Mouse (Mus musculus) adrenal gland, adult 18-20 months (tissue): ENCODE results near the gene Frmd4a. TPM values are rescaled to one million over a fixed set of nuclear protein-coding genes. Genes with fewer than 3 reads are reported as not detected.

Source experiments
- DNase-seq, 2 experiments: peaks; one replicate each; pipeline ENCODE4 v3.0.0; 2021 to 2022; ENCODE audit warnings: low spot score in 2 of 2
- long read RNA-seq, 2 experiments: library from polyadenylated mRNA; stranded (forward); transcript quantifications; one replicate each; pipeline ENCODE4 v2.0.0; 2021
- total RNA-seq, 2 experiments: library from RNA; stranded (reverse); gene quantifications; 1 replicate in 1 of 2; 2 replicates in 1 of 2; pipeline ENCODE4 v1.2.3; 2021

Frmd4a gene
- total RNA-seq = 10 to 100 TPM in 1 of 2 experiments, 1 to 10 TPM in 1; 8.7 to 13.2 TPM
- long read RNA-seq, experiment 1, full-length matches to known transcripts = 2 of 4 reads
- long read RNA-seq, experiment 1, partial matches to known transcripts = 1 of 4 reads
- long read RNA-seq, experiment 1, other reads (novel, unspliced or antisense) = 1 of 4 reads
- long read RNA-seq, experiment 2, partial matches to known transcripts = 2 of 3 reads
- long read RNA-seq, experiment 2, other reads (novel, unspliced or antisense) = 1 of 3 reads

- DNase-seq = no peak
These were observed at the start of gene Frmd4a for GRCm38 (mm10) chr2:4017528-4018288. Frmd4a (plus strand) TSS chr2:4017717.

DNA sequence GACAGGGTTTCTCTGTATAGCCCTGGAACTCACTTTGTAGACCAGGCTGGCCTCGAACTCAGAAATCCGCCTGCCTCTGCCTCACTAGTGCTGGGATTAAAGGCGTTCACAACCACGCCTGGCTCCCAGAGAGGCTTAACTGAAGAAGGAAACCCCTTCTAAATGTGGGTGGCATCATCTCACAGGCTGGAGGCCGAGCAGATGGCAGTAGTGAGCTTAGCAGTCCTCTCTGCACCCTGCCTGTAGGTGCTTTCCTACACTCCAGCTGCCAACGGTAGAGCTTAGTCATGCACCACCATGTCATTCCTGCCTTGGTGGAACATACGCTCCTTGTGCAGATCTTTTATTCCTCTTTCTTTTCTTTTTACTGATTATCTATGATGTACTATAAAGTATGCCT lies 28.6 kb upstream of the Frmd4a start:
- DNase-seq = no peak

GRCm38 (mm10) chr2:3990431-3990830 lies 27.1 kb upstream of the Frmd4a start:
- no peak for DNase-seq

DNA sequence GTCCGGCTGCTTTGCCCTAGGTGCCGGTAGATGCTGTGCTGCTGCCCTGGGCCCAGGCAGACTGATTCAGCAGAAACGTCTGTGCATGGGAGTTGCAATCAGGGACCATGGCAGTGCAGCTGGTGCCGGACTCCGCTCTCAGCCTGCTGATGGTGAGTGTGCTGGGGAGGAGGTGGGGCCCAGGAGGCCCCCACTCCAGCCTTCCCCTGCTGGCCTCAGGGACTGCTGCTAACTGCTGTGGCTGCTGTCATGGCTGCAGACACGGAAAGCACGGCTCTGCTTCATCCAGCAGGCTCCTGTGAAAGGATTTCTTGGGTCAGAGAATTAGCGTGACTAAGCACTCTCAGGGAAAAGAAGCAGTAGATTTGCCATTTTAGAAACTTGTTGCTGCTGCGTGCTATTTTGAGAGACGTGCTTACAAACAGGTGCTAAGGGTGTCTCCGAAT lies 937 bp downstream of the Frmd4a start:
- no peak for DNase-seq

GRCm38 (mm10) chr2:4018909-4019308 lies 1.4 kb downstream of the Frmd4a start:
- no peak for DNase-seq

DNA sequence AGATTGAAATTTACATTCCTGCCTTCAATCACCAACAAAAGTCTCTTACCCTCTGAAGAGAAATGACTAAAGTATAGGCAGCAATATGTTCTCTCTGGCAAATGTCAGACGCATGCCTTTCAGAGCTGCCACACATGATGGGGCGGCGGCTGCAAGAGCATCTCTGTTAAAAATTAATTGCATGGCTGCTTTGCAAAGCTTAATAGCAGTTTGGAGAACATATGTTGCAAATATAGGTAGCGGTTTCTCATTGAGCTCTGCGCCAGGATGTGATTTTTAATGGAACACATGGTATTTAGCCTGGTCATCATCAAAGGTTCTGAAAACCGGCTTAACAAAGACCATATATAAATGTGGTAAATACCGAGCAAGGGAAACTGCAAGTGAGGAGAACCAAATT lies 7.4 kb downstream of the Frmd4a start:
- no peak for DNase-seq

DNA sequence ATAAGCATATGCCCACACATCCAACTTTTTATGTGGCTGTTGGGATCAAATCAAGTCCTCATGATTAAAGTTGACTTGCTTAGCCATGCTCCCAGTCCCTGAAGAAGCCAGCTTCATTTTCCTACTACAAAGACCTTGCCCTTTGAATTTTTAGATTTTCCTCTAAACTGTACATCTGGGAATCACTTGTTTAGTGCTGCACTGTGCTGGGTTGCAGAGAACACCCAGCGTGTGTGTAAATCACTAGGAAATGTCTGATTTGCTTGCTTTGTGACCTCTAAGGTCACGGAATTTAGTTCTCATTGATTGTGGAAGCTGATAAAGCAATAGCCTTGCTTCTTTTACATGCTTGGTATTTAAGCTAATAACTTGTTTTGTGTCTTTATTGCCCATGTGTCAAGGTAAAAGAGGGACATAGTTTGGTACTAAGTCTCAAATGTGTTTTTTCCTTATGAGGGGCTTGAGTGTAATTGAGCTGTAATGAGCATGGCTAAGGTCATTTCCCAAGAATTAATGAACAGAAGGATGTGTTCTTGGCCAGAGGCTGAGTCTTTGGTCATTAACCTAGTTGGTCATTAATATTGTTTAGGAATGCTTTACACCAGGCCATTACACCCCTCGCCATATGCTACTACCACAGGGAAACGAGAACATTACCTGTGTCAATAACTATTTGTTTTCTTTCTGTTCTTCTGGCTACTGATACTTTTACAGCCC lies 11.7 kb downstream of the Frmd4a start:
- no peak for DNase-seq

- DNase-seq = no peak
These were observed 18.7 kb downstream of the Frmd4a start for GRCm38 (mm10) chr2:4036153-4036589.

GRCm38 (mm10) chr2:4036651-4037117 lies 19.2 kb downstream of the Frmd4a start:
- DNase-seq = no peak

DNA sequence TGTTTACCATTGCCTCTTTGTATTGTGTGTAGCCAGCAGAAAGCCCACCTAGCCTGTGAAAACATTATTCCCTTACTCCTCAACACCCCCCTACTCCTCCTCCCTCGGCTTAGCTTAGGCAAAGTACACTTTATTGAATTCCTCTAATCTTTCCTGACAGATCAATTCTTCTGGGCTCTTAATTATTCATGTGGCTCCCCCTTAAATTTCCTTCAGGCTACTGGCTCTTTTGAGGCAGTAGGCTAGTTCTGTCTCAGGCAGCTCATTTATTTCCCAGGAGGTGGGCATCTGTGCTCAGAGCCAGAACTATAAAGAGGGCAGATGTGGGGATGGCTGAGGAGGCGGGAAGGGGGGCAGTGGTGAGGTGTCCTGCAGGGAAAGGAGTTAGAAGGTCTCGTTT lies 24.5 kb downstream of the Frmd4a start:
- no peak for DNase-seq

DNA sequence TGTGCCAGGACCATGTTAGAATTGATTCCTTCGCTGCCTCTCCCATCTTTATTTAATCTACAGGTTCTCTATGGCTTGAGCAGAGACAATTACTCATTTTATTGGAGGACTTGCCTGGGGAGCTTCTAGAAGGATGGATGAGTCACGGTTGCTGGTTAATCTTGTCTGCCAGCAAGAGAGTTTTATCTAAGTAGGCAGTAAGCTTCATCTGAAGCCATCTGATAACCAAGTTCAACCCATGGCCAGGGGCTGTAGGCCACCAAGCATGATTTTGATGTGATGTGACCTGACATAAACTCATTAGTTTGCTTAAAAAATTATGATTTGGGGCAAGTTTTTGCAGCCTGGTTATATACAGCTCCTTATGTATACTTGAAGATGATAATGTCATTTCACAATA lies 38.0 kb downstream of the Frmd4a start:
- no peak for DNase-seq

- no peak for DNase-seq
These were observed 43.2 kb downstream of the Frmd4a start for GRCm38 (mm10) chr2:4060675-4061074.

- no peak for DNase-seq
These were observed 54.3 kb downstream of the Frmd4a start for GRCm38 (mm10) chr2:4071831-4072230.

DNA sequence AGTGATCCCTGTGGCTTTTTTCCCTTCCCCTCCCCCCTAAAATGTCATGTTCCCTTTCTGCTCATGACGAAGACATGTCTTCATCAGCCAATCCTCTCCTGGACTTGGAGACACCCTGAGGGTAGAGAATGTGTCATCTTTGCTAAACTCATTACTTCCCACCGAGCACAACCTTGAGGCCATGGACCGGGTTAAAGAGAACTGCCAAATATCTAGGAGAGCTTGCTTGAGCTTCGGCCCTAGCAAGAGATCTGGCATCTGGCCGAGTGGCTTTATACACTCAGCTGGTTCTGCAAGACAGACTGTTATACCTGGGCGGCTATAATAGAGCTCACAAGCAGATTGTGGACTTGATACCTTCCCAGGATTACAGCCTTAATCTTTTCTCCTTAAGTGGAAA lies 66.4 kb downstream of the Frmd4a start:
- DNase-seq = no peak

- no peak for DNase-seq
These were observed 80.1 kb downstream of the Frmd4a start for GRCm38 (mm10) chr2:4097601-4098000.

DNA sequence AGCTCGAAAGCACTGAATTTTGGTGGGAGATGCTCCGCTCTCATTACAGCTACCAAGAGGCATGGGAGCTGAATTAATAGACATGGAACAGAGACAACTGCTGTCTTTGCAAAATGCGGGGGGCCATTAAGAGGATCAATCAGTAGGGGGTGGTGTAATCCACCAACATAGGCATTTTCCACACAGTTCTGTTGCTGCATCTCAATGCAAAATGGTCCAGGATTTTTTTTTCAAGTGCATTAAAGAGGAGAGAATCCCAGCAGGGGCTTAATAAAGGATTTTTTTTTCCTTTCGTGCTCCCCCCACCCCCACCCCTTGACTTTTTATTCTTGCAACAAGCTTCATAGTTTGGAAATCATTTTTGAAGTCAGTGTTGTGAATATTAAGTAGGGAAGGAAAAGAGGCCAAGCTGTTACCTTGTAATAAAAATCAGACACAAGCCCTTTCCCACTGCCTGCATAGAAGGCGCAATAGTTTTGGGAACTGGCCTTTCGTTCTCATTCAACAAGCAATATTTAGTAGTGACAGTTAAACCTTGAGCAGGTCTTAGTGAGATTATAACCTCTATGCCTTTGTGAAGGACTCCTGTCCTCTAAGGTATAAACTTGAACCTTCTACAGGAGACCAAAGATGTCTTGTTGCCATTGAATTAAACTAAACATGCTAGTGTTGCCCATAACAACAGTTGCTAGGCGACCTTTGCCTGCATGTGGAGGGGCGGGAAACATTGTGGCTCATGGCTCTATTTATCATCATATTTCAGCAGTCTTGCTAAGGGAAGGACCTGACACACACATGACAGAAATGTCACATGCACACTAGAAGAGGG lies 81.6 kb downstream of the Frmd4a start:
- no peak for DNase-seq

GRCm38 (mm10) chr2:4099777-4100104 lies 82.2 kb downstream of the Frmd4a start:
- no peak for DNase-seq

GRCm38 (mm10) chr2:4101370-4101769 lies 83.9 kb downstream of the Frmd4a start:
- no peak for DNase-seq

GRCm38 (mm10) chr2:4113303-4113920 lies 95.9 kb downstream of the Frmd4a start:
- DNase-seq = no peak

GRCm38 (mm10) chr2:4119678-4120458 lies 102.4 kb downstream of the Frmd4a start:
- DNase-seq = no peak
